Mouse (Mus musculus) activated CD4-positive, CD25-positive, alpha-beta regulatory T cell, adult 9 weeks (primary cell): ENCODE data around the gene Ap4m1. TPM values are rescaled to one million over a fixed set of nuclear protein-coding genes. Genes with fewer than 3 reads are reported as not detected.

Source experiments
- polyA plus RNA-seq: library from polyadenylated mRNA; unstranded; fragments of 100-300 nt; shearing (Covaris generic); gene quantifications from one replicate; pipeline ENCODE4 v1.2.1, GENCODE M21; 2017

The Ap4m1 gene
- 11.0 TPM for polyA plus RNA-seq

DNA sequence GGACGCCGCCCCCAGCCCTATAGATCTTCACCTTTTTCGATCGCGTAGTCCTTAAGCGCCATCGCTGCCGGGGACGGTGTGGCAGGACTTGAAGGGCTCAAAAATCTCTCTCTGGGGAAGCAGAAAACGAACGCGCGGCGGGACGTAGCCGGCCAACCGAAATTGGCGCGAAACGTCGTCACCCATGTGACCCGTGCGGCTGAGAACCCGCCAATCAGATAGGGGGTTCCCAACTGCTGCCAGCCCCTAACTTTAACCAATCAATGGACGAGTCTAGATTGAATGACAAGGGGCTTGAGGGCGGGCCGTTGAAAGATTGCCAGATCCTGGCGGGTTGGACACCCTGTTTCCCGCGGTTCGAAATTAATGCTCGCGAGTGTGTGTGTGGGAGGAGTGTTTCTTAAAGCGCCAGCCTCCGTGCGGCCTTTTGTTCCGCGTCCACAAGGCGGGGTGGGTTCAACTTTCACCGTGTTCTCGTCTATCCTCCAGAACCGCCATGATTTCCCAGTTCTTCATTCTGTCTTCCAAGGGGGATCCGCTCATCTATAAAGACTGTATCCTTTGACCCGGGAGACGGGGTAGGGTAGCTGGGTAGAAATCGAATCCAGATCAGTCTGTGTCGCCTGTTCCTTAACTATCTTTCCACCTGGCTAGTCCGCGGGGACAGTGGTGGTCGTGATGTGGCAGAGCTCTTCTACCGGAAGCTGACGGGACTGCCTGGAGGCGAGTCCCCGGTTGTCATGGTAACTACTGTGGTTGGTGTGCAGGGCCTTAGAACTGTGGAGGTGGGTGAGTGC lies at the start of gene Ap4m1, which contains the start of gene Mcm7:
TSS of gene Ap4m1 (plus strand) at position 308 of the 797 bp plus-strand sequence.
TSS of gene Mcm7 (minus strand) at position 728 of the 797 bp plus-strand sequence.

GRCm38 (mm10) chr5:138155443-138155976 lies 16.3 kb upstream of the Ap4m1 start, which contains the start of gene Zfp113:
TSS of gene Zfp113 (minus strand) at chr5:138155744.

DNA sequence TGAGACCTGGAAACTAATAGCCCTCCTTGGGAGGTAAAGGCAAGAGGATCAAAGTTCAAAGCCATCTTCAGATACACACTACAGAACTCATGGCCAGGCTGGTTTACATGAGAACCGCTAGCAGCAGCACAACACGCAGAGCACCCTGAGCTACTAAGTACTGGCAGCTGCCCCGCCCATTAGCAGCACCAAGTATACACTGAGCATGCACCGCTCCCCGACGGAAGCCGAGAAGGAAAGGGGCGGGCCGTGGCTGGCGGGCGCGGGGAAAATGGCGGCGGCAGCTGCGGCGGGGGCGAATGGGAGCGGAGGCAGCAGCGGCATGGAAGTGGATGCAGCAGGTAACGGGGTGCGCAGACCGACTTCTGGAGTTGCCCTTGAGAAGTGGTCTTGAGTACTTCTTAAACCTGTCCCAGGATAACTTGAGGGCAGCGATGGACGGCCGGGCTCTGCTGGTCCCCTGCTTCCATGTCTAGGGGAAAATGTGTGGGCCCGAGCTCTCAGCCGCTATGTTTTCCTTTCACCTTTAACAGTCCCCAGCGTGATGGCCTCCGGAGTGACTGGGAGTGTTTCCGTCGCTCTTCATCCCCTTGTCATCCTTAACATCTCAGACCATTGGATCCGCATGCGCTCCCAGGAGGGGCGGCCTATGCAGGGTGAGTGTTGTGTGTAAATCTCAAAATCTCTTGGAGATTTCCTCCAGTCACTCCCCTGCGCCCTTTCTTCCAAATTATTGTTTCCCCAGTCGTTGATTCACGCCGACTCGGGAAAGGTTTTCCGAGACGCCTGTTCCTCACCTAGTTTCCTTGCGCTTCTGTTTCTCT lies 10.7 kb upstream of the Ap4m1 start, which contains the start of gene Cops6:
TSS of gene Cops6 (plus strand) at position 230 of the 824 bp plus-strand sequence.

GRCm38 (mm10) chr5:138186950-138187638 lies 15.3 kb downstream of the Ap4m1 start, which contains the start of the genes Taf6 and Cnpy4:
TSS of gene Taf6 (minus strand) at chr5:138187451.
TSS of gene Cnpy4 (plus strand) at chr5:138187485.

DNA sequence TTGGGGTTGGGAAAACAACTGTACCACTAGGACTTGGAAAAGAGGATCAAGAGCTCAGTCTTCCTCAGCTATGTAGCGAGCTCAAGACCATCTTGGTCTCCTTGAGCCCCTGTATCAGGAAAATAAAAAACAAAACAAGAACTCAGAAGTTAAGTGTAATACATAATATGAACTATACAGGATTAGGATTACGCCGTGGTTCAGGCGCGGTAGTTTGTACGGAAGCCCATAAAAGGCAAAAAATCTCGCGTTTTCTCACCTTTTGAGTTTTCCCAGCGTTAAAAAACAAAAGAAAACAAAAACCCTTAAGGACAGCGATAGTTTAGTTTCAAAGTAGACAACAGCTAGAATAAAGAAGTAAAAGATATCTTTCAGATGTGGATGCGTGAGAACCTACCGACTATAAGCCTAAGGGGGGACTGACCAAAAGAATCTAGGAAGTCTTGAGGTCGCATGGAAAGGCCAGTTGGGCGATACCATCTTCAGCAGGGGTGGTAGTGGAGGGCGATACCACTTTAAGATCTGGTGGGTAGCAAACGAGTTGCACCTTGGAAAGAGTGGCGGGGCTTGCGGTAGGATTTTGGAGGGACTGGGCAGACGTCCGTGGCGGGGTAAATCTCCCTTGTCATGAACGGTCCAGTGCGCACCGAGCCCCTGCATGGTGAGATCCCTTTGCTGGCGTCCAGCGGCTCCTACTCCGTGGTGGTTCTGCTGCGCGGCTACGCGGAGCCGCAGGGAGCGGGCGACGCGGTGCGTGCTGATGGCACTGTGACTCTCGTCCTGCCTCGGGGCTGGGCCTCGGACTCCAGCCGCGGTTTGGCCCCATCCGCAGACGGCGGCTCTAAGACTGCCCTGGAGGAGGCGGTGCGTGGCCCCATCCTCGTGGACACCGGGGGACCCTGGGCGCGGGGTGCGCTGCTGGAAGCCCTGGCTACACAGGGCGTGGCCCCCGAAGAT lies 22.2 kb downstream of the Ap4m1 start, which contains the start of gene Mblac1:
TSS of gene Mblac1 (plus strand) at position 544 of the 957 bp plus-strand sequence.

GRCm38 (mm10) chr5:138225700-138226099 lies 53.9 kb downstream of the Ap4m1 start, which contains the start of gene Nxpe5:
TSS of gene Nxpe5 (plus strand) at chr5:138225898.

Other genes starting within 250 kb of the Ap4m1 start
- gene Gjc3, start 208.9 kb upstream of the Ap4m1 start, polyA plus RNA-seq: not detected
- gene Azgp1, start 190.5 kb upstream of the Ap4m1 start, polyA plus RNA-seq: not detected
- not detected for gene Smok3a, start 150.7 kb upstream of the Ap4m1 start, polyA plus RNA-seq
- gene Smok3b, start 150.6 kb upstream of the Ap4m1 start, polyA plus RNA-seq: not detected
- not detected for gene Smok3c, start 118.8 kb upstream of the Ap4m1 start, polyA plus RNA-seq
- gene Zkscan1, start 86.9 kb upstream of the Ap4m1 start, polyA plus RNA-seq: 24.1 TPM
- 26.3 TPM for gene Zscan21, start 55.1 kb upstream of the Ap4m1 start, polyA plus RNA-seq
- gene Zfp113, start 16.3 kb upstream of the Ap4m1 start, polyA plus RNA-seq: 23.3 TPM
- gene Cops6, start 10.9 kb upstream of the Ap4m1 start, polyA plus RNA-seq: 230 TPM
- 95.0 TPM for gene Mcm7, start 420 bp downstream of the Ap4m1 start, polyA plus RNA-seq
- gene Taf6, start 15.4 kb downstream of the Ap4m1 start, polyA plus RNA-seq: 57.0 TPM
- 20.8 TPM for gene Cnpy4, start 15.5 kb downstream of the Ap4m1 start, polyA plus RNA-seq
- 0.56 TPM for gene Mblac1, start 22.3 kb downstream of the Ap4m1 start, polyA plus RNA-seq
- gene Nxpe5, start 53.9 kb downstream of the Ap4m1 start, polyA plus RNA-seq: 0.09 TPM
- gene Lamtor4, start 83.5 kb downstream of the Ap4m1 start, polyA plus RNA-seq: 118 TPM
- gene BC037034, start 92.0 kb downstream of the Ap4m1 start, polyA plus RNA-seq: 9.8 TPM
- gene Gal3st4, start 100.8 kb downstream of the Ap4m1 start, polyA plus RNA-seq: 1.3 TPM
- gene Gm43720, start 108.0 kb downstream of the Ap4m1 start, polyA plus RNA-seq: not detected
- gene Gpc2, start 108.0 kb downstream of the Ap4m1 start, polyA plus RNA-seq: 1.9 TPM
- gene Stag3, start 108.2 kb downstream of the Ap4m1 start, polyA plus RNA-seq: 0.95 TPM
- 29.4 TPM for gene Pvrig, start 170.0 kb downstream of the Ap4m1 start, polyA plus RNA-seq